Mouse (Mus musculus): ENCODE measurements around the gene Map4k3. TPM values are rescaled to one million over a fixed set of nuclear protein-coding genes. Genes with fewer than 3 reads are reported as not detected.

Gene Map4k3
- polyA plus RNA-seq, 1 experiment from 2014 or later: 5.3 TPM

DNA sequence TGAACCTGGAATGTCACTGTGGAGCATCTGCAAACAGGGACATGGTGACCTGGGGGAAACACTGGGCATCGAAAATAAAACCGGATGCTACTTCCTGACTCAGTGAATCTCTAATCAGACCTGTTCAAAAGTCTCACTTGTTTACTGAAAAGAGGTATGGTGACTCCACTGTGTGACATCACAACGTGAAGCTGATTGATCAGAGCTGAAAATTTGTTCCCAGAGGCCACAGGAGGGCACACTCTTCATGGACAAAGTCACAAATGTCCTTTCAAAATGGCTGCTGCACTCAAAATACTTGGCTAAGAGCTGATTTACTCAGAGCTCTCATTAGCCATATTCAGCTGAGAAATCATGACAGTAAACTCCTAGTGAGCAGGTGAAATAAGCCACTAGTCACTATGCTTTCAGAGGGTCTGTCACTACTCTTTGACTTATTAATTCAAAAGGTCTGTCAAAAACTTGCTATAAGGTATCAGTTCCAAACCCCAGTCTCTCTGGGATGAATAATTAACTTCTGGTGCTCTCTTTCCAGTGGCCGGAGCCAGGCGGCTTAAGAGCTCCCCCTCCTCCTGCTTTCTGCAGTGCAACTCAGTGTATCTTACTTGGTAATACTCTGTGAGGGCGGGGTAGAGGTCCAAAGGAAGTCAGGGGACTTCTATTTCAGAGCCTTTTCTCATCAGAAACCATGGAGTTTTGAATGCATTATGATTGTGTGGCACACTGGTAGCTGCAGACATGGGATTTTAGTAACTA is 44.3 kb downstream of the Map4k3 start:
- no peak for DNase-seq (ENCODE audit: low spot score)

DNA sequence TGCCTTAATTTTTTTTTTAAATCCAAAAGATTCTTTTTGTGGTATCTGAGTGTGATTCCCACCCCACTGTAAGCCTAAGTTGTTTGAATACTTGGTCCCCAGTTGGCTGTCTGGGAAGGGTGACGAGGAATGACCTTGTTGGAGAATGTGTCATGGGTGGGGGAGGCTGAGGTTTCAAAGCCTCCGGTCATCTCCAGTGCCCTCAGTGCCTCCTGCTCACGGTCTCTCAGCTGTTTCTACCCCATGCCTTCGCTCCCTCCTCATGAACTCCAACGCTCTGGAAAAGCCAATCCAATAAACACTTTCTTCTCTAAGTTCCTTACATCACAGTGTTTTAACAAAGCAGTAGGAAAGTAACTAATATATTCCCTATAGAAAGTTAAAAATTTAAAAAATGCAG is 45.2 kb downstream of the Map4k3 start:
- DNase-seq (ENCODE audit: low spot score): no peak

DNA sequence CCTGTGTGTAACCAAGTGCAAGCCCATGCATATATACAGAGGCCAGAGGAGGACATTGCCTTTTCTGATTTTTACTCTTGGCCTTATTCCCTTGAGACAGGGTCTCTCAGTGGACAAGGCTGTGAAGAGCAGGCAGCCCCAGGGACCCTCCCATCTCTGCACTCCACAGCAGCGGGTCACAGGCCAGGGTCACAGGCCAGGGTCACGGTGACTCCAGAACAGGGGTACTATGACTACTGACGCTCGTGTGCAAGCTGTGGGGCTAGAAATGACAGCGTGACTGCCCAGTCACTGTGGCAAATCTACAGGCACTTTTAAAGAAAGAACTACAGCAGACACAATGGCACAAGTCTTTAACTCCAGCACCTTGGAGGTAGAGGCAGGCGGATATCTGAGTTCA is 50.1 kb downstream of the Map4k3 start:
- DNase-seq (ENCODE audit: low spot score): no peak

DNA sequence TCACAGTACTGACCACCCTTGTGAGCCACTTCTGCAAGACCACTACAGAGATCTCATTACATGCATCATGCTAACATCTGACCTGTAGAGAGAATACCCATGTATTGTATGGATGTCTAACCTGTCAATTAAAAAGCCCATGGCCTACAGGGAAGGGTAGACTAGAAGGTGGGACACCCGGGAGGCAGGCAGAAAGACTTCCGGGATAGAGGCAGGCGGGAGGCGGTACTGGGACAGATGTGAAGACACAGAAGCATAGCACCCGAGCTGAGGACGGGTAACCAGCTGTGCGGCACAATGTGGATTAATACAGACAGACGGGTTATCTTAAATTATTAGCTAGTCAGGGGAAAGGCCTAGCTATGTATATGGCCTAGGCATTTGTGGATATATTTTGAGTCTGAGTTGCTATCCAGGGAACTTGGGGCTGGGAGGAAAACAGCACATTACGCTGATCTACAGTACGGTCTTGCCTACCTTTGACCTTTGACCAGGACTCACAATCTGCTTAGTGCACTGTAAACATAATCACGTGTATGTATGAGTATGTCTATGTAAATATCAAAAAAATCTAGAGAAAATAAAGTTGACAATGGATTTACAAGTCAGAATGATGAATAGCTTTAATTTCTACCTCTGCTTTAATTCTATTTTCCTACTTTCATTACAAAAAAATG is 51.3 kb downstream of the Map4k3 start:
- DNase-seq (ENCODE audit: low spot score): no peak

DNA sequence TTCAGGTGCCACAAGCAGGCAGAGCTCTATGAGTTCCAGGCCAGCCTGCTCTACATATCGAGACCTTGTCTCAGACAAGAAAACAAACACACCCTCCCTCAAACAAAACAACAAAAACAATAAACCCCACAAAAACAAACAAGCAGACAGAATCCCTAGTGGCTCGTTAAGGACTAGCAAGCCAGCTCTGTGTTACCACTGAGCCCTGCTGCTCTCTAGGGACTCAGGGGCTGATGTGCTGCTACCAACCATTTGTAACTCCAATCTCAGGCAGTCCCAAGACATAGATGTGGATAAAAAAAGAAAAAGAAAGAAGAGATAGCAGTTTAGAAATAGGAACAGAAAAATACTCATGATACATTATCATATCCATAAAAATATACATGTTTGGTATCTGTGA is 52.1 kb downstream of the Map4k3 start:
- no peak for DNase-seq (ENCODE audit: low spot score)

DNA sequence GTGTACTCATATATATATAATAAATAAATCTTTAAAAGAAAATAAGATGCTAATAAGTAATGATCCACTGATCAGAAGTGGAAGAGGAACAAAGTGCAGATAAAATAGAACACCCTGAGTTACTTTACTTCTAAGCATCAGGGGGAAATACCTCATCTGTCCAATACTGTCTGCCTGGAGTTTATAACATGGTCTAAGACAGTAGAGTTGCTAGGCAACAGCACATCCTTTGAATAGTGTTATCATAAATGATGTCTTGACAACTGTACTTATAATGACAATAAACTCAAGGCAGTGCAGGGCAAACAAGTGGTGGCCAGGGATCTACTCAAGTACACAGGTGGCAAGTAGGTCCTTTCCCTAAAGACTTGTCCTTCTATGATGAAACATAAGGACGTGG is 57.9 kb downstream of the Map4k3 start:
- DNase-seq (ENCODE audit: low spot score): no peak

DNA sequence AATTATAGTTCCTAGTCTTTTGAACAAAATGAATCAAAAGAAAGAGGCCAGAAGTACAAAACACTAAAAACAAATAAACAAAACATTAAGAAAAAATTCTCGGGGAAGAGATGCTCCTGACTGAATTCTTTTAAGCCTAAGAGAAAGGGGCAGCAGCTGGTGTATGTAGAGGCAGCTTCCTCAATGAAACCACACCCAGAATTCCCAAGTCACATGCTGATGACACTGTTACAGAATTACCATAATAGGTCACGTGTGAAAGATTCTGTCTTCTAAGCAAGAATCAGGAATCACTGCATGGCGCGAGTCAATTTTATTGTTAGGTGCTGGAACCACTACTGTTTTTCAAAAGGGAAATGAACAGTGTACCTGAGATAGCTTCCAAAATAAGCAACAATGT is 64.7 kb downstream of the Map4k3 start:
- DNase-seq (ENCODE audit: low spot score): no peak

DNA sequence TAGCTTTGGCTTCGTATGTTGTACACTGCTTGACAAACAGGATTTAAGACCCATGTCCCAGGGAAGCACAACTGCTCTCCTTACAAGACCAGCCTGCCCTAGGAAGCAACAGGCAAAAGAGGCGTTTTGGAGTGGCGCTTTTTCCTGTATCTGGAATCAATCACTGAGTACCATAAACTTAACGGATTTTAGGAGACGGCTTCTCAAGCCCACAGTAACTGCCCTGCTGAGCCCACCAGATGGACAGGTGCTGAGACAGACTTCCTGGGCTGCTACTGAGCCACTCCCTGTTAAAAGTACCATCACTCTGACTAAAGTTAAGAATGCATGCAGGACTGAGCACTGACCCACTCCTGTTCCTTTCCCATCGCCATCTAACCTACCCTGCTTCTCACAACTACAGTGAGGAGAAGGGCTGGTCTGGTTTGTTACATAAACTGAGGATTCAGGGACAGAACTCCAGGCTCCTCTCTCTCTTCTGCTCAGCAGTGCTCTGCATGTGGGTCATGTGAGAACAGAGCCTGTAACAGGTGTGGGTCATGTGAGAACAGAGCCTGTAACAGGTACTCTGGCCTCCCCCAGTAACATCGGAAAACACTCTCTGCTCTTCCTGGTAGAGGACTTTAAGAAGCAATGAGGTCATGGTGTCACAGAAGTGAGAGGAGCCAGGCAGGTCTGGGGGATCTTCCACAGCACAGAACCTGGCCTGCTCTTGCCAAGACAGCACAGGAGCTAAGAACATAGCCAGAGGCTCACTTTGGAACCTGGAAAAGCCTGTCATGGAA is 65.3 kb downstream of the Map4k3 start:
- no peak for DNase-seq (ENCODE audit: low spot score)

DNA sequence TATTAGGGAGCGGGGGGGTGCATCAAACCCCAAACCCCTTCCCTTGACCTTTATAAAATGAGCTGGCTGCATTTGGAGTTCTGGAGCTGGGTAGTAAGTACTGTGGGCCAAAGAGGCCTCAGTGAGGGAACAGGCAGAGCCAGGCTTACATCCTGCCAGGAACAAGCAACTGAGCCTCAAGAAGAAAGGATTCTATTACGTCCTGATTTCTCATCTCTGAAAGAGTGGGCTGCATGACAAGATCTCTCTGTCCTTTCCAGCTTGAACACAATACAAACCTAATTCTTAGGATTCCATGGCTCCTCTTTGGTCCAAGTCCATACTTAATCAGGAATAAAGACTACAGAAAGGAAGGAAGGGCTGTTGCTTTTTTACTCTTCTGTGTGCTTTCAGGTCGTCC is 66.4 kb downstream of the Map4k3 start:
- no peak for DNase-seq (ENCODE audit: low spot score)

DNA sequence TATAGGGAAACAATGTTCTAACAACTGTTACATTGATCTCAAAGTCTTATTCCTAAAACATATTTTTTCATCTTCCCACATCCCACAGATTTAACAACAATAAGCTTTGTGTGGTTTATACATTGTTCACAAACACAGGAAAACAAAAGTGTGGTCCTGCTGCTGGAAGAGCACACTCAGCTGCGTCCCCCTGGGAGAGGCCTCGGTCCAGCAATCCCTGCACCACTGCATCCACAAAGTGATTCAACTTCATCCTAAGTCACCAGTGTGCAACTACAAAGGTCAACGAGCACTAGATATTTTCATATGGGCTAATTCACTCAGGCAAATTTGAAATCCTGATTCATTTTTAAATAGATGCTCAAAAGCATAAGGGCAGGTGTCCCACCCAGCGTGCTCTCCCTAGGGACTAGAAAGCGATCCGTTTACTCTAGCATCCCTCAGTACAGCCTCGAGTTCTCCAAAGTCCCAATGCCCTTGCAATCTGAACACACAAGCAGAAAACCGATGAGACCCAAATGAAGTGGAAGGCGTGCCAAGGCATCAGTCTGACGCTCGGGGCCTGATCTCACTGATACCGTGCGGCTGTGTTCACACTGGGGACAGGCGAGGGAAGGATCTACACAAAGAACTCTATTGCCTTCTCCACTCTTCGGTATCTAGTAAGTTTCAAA is 67.4 kb downstream of the Map4k3 start:
- DNase-seq (ENCODE audit: low spot score): no peak

DNA sequence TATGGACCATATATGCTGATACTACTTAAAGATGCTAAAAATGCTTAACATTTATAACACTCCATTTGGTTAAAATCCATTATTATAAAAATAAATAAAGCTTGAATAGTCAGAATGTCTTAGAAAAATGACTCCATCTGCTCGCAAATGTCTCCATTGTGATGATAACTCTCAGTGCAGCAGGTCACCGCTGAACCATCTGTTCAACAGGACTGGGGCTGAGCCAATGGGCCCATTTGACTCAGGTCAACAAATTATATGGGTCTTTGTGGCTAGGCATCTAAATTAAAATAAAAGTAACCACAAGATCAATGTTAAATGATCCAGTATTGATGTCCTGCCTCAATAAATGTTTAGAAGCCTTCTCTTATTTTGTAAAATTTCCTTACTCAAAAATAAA is 68.1 kb downstream of the Map4k3 start:
- DNase-seq (ENCODE audit: low spot score): no peak

DNA sequence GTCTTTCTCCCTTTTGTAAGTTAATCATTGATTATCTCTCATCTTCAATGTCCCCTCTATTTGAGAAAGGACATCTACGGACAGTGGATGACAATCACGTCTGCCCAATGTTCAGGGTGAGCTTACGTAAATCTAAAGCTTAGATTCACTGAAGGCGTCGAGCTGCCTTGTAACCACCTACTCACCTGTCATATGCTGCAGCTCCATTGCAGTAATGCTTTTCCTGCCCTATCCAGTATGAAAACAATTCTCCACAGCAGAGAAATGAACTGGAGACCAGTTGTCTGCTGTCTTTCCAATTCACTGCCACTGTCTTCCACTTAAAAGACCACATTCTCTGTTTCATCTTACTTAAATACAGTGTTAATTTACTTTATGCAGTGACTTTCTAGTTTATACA is 68.5 kb downstream of the Map4k3 start:
- DNase-seq (ENCODE audit: low spot score): no peak

DNA sequence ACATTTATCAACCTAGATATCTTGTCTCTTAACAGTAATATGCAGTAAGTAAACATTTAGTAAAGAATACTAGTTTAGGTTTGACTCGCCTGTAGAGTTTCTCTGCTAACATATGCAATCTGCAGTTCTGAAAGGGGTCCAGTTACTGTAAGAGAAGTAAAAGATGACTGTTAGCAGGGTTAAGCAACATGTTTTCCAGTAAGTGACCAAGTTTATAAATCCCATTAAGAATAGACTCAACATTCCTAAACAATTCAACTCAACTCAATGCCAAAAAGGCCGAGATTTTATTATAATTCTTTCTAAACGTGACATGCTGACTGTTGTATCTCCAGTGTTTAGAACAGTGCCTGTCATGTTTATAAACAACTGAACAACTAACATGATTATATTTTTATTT is 74.0 kb downstream of the Map4k3 start:
- no peak for DNase-seq (ENCODE audit: low spot score)

DNA sequence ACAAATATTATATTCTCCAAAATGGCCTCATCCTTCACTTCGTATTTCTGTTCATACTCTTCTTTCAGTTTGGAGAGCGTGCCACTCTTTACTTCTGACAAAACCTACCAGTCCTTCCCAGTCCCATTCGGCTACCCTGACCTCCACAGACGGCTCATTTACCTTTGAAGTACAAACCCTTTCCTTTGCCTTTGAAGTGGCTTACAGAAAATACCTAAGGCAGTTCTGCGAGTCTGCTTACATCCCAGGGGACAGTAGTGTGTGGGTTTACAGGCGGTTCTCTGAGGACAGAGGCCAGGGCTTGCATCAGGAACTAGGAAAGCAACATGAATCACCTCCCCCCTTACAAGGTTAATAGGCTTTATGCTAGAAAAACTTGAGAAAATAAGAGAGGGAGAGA is 75.5 kb downstream of the Map4k3 start:
- no peak for DNase-seq (ENCODE audit: low spot score)

DNA sequence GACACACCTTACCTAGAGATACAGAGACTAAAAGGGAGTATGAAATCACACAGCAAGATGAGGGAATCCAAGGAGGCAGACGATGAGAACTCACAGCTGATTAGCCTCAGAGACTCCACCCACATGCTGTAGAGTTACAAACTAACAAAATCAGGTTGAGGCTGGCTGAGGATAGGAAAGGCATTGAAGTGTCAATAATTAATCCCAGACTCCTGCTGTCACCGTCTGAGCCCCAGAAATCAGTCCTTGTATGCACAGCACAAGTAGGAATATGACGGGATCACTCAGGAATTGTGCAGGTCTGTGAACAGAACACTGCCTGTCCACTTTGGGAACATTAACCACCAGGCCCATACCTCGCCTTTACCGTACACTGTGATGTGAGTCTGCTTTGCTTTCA is 81.4 kb downstream of the Map4k3 start:
- DNase-seq (ENCODE audit: low spot score): no peak

DNA sequence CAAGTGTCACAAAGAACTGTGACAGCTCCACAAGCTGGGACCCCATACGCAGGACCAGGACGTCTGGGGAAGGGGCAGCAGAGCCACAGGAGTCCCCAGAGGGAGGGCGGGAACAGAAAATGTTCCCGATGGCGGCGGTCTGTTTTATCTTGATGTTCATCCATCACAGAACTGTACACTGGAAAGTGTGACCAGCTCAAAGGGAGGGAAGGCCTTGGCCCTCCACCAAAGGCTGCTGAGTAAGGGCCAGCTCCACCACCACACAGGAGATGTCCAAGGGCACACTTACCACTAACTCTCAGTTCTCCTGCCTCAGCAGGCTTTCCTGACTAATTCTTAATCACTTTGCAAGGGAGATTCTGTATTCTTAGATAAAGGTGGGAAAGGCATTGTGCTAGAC is 82.2 kb downstream of the Map4k3 start:
- DNase-seq (ENCODE audit: low spot score): no peak

DNA sequence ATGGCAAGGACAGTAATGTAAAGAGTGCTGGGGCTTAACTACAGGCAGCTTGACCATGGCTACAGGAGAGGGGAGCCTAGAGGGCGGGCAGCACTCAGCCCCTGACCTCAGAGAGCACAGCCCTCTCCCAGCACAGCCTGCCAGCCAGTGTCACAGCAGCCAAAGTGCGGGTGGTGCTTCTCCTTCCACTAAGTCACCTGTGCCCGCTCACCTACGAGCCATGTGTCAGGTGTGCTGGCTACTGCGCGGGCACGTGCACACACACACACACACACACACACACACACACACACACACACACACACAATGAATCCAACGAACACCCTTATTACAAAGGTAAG is 82.6 kb downstream of the Map4k3 start:
- DNase-seq (ENCODE audit: low spot score): no peak

DNA sequence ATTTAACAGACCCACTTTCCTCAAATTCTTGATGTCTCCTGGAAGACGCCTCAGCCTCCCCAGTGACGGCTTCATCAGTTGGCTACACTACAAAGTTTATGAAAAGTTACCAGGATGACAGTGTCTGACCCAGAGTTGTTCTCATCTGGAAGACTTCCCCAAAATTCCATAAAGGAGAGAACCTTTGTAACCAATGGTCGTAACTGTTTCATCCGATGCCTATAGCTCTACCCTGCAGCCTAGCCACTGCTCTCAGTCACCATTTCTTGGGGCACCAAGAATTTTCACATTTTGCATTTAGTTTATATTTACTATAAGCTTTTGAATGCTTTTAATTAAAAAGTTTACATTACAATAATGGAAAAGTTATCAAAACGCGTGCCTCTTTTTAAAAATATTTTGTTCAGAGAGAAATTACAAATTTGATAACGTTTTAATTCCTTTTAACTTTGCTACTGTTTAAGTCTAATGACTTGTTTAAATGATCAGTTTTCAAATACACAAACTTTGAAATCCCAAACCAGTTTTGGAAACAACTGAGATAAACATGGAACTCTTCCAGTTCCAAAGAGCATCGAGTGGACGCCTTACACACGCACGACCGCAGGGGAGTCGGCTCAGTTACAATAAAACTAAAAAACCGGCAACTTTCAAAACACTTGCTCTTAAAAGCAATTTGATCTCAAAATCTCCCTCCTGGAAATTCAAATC is 83.1 kb downstream of the Map4k3 start:
- DNase-seq (ENCODE audit: low spot score): no peak

DNA sequence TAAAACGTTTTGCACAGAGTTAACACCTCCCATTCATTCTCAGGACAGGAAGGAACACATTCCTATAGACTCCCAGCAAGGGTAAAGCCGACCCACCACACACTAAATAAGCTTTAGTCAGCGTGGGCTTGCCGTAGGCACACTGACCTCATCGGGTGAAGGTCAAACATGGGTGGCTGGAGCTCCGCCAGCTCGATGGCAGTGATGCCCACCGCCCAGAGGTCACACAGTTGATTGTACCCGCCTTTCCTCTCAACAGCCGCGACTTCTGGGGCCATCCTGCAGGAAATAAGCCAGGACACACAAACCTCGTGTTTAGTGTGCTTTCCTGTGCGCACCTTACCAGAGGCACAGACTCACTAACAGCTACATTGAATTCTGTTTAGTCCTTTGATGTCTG is 83.7 kb downstream of the Map4k3 start:
- DNase-seq (ENCODE audit: low spot score): no peak

DNA sequence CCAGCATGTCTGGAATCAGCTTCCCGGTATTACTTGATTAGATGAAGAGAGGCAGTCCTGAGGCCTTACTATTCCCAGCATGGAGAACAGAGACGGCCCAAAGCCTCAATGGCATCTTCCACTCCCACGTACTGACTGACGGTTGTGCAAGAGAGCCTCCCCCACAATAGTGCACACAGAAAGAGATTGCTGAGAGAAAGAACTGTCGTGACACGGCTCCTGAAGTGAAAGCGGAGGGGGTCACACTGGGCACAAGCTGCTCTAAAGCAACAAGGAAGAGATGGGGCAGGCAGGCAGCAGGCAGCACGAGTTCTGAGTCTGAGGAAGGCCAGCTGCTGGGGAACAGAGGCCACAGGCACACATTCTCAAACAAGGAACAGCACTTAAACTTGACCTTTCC is 90.2 kb downstream of the Map4k3 start:
- no peak for DNase-seq (ENCODE audit: low spot score)

DNA sequence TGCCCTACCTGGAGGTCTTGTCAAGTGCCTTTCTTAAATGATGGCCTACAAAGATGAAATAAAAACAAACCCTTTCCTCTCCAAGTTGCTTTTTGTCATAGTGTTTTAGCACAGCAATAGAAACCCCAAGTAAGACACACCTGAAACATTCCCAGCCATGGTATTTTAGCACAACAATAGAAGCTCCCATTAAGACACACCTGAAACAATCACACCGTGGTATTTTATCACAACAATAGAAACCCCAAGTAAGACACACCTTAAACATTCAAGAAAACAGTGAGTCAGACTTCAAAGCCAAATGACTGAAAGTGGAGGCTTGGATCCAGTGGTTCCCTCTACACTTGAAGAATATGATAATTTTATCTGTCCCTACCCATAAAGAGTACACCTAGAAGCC is 92.5 kb downstream of the Map4k3 start:
- DNase-seq (ENCODE audit: low spot score): no peak

All from thymus, postnatal 0 days (tissue).